Comparison of ENCODE assay signal across 10 mouse cellular contexts in genomic region chr11:98509434-98509833, GRCm38 (mm10). TPM values are rescaled to one million over a fixed set of nuclear protein-coding genes. Genes with fewer than 3 reads are reported as not detected.
A peak's percentile ranks its signal among the peaks of the same experiment; 100 is the strongest.
DNase-seq lines count a peak whose midpoint lies in the region; ATAC-seq and TF ChIP-seq lines count a peak whose summit lies in the region.
"Had no signal": no experiment of that assay in that cellular context is flagged by ENCODE, and none has a peak within 500 bp of the region (broad histone marks: within the 10 kb centered on the region; RNA-seq: fewer than 3 reads in every experiment).

No protein-coding gene starts in this region.

- no peaks in the 10 kb centered on the region for H3K36me3 ChIP-seq in forebrain, embryonic 14.5 days (ENCODE audit: control insufficient read depth, insufficient read depth, low read length)
- H3K36me3 ChIP-seq in forebrain, embryonic 13.5 days (ENCODE audit: poor library complexity, severe bottlenecking), result no peaks in the 10 kb centered on the region
- no peaks in the 10 kb centered on the region for H3K36me3 ChIP-seq in heart, embryonic 15.5 days
- H3K36me3 ChIP-seq in lung, embryonic 14.5 days (ENCODE audit: insufficient read depth), result no peaks in the 10 kb centered on the region

- no peak overlapping the region for H3K27ac ChIP-seq in forebrain, embryonic 14.5 days (ENCODE audit: low read depth, low read length)
- H3K27ac ChIP-seq in forebrain, embryonic 13.5 days, result no peak overlapping the region
- peak overlapping the region; percentile 86 for H3K27ac ChIP-seq in heart, embryonic 15.5 days
- H3K27ac ChIP-seq in lung, embryonic 14.5 days (ENCODE audit: low read depth), result no peak overlapping the region

- no peak overlapping the region for H3K4me2 ChIP-seq in forebrain, embryonic 14.5 days (ENCODE audit: low read length)
- no peak overlapping the region for H3K4me2 ChIP-seq in forebrain, embryonic 13.5 days
- peak overlapping the region; percentile 30 for H3K4me2 ChIP-seq in heart, embryonic 15.5 days
- H3K4me2 ChIP-seq in lung, embryonic 14.5 days, result no peak overlapping the region

- no peaks in the 10 kb centered on the region for H3K9me3 ChIP-seq in forebrain, embryonic 14.5 days (replicated peaks; ENCODE audit: control insufficient read depth, low read length)
- H3K9me3 ChIP-seq in forebrain, embryonic 13.5 days (replicated peaks), result peaks cover 3% of the 10 kb centered on the region; the same call in 1 of the 2 replicates
- no peaks in the 10 kb centered on the region for H3K9me3 ChIP-seq in heart, embryonic 15.5 days (replicated peaks)
- H3K9me3 ChIP-seq in lung, embryonic 14.5 days (ENCODE audit: low read depth, low read length), result no peaks in the 10 kb centered on the region

- ATAC-seq in forebrain, embryonic 14.5 days, result no peak
- no peak for ATAC-seq in forebrain, embryonic 13.5 days
- peak; percentile 94 for ATAC-seq in heart, embryonic 15.5 days (replicated peaks; ENCODE audit: insufficient number of reproducible peaks, insufficient read depth, low FRiP score, low read depth)
- ATAC-seq in lung, embryonic 14.5 days (ENCODE audit: insufficient read depth), result no peak
- ATAC-seq in erythroblast, adult 5-6 weeks (replicated peaks; ENCODE audit: low FRiP score, poor library complexity, severe bottlenecking), result no peak

- no peak overlapping the region for H3K4me3 ChIP-seq in forebrain, embryonic 14.5 days (ENCODE audit: low read depth, low read length)
- H3K4me3 ChIP-seq in forebrain, embryonic 13.5 days, result no peak overlapping the region
- no peak overlapping the region for H3K4me3 ChIP-seq in heart, embryonic 15.5 days
- H3K4me3 ChIP-seq in lung, embryonic 14.5 days (ENCODE audit: low read depth, low read length), result no peak overlapping the region

- DNase-seq in forebrain, embryonic 14.5 days (ENCODE audit: low spot score), result peak; percentile 46
- peak; percentile 33 for DNase-seq in adrenal gland, postnatal 25 days
- DNase-seq in lung, embryonic 14.5 days, result peak; percentile 9
- DNase-seq in B cell, adult 2 months, result no peak
- no peak for DNase-seq in cerebellum, adult 8-10 months
- DNase-seq: kidney, postnatal 25 days; thymus, adult 2 months had no signal

- no peak for TF ChIP-seq CTCF in lung, embryonic 14.5 days (IDR thresholded peaks at IDR 0.05; ENCODE audit: low read depth)

- H3K4me1 ChIP-seq in forebrain, embryonic 14.5 days (ENCODE audit: control insufficient read depth, insufficient read depth, low read length), result no peaks in the 10 kb centered on the region
- H3K4me1 ChIP-seq in forebrain, embryonic 13.5 days, result no peaks in the 10 kb centered on the region
- peaks cover 15% of the 10 kb centered on the region for H3K4me1 ChIP-seq in heart, embryonic 15.5 days (replicated peaks)
- no peaks in the 10 kb centered on the region for H3K4me1 ChIP-seq in lung, embryonic 14.5 days (ENCODE audit: insufficient read depth)

- H3K27me3 ChIP-seq in forebrain, embryonic 14.5 days (replicated peaks; ENCODE audit: control insufficient read depth, insufficient read depth, low read length), result no peaks in the 10 kb centered on the region
- peaks cover 10% of the 10 kb centered on the region; the same call in 1 of the 2 replicates for H3K27me3 ChIP-seq in forebrain, embryonic 13.5 days
- H3K27me3 ChIP-seq in heart, embryonic 15.5 days, result no peaks in the 10 kb centered on the region
- no peaks in the 10 kb centered on the region for H3K27me3 ChIP-seq in lung, embryonic 14.5 days (ENCODE audit: insufficient read depth, low read length)

- WGBS in forebrain, embryonic 14.5 days, result 82% methylated on average over 7 of the region's 7 CpGs
- 82% methylated on average over 7 of the region's 7 CpGs for WGBS in forebrain, embryonic 13.5 days
- 32% methylated on average over 7 of the region's 7 CpGs for WGBS in heart, embryonic 15.5 days
- 59% methylated on average over 7 of the region's 7 CpGs for WGBS in lung, embryonic 14.5 days

- H3K9ac ChIP-seq in forebrain, embryonic 14.5 days (ENCODE audit: low read length), result no peak overlapping the region
- H3K9ac ChIP-seq in forebrain, embryonic 13.5 days, result no peak overlapping the region
- H3K9ac ChIP-seq in heart, embryonic 15.5 days, result no peak overlapping the region
- no peak overlapping the region for H3K9ac ChIP-seq in lung, embryonic 14.5 days

RNA-seq across cellular contexts. Expression of gene Ikzf3, which starts 36.4 kb away (rescaled TPM):
- polyA plus RNA-seq in forebrain, embryonic 14.5 days (2014; fragmentation: Nextera tagmentation; extraction: Ambion mirVana), result not detected in 2 replicates
- polyA plus RNA-seq in forebrain, embryonic 13.5 days (2015; fragmentation: Nextera tagmentation; extraction: Ambion mirVana), result not detected in 2 replicates
- 0.30 TPM in 1 of 2 replicates, not detected in the other for total RNA-seq in adrenal gland, postnatal 25 days (2021)
- polyA plus RNA-seq in heart, embryonic 15.5 days (2015; fragmentation: Nextera tagmentation; extraction: Ambion mirVana), result 0.05 and 0.70 TPM in 2 replicates
- polyA plus RNA-seq in lung, embryonic 14.5 days (2014; fragmentation: Nextera tagmentation; extraction: Ambion mirVana), result 0.14 and 0.32 TPM in 2 replicates
- 2.7 and 3.1 TPM in 2 replicates for total RNA-seq in erythroblast, adult 5-6 weeks (2015; ENCODE audit: low replicate concordance)
- total RNA-seq in erythroblast, adult 5-6 weeks (2017; ENCODE audit: low replicate concordance), result 1.4 and 2.6 TPM in 2 replicates

RNA-seq across cellular contexts. Expression of gene Zpbp2, which starts 41.5 kb away (rescaled TPM):
- polyA plus RNA-seq in forebrain, embryonic 14.5 days (2014; fragmentation: Nextera tagmentation; extraction: Ambion mirVana), result not detected in 2 replicates
- polyA plus RNA-seq in forebrain, embryonic 13.5 days (2015; fragmentation: Nextera tagmentation; extraction: Ambion mirVana), result not detected in 2 replicates
- 0.70 TPM in 1 of 2 replicates, not detected in the other for total RNA-seq in adrenal gland, postnatal 25 days (2021)
- 0.11 and 0.43 TPM in 2 replicates for polyA plus RNA-seq in heart, embryonic 15.5 days (2015; fragmentation: Nextera tagmentation; extraction: Ambion mirVana)
- 0.57 TPM in 1 of 2 replicates, not detected in the other for polyA plus RNA-seq in lung, embryonic 14.5 days (2014; fragmentation: Nextera tagmentation; extraction: Ambion mirVana)
- not detected in 2 replicates for total RNA-seq in erythroblast, adult 5-6 weeks (2015; ENCODE audit: low replicate concordance)
- 4.6 TPM in 1 of 2 replicates, not detected in the other for total RNA-seq in erythroblast, adult 5-6 weeks (2017; ENCODE audit: low replicate concordance)

Comparison
In these comparisons a context has a peak if more than half of its experiments do, and no peak if none do; other contexts are left out.
1. DNase-seq: peak in forebrain, embryonic 14.5 days (single experiment), adrenal gland, postnatal 25 days (single experiment) and lung, embryonic 14.5 days (single experiment); none in B cell, adult 2 months (0 of 2) and cerebellum, adult 8-10 months (single experiment).